Mouse (Mus musculus) inflammation-experienced regulatory T-cells, adult 6 months (primary cell): Measurements from ENCODE around the gene Zfp146. TPM values are rescaled to one million over a fixed set of nuclear protein-coding genes. Genes with fewer than 3 reads are reported as not detected.
"Not testable (repeated sequence)": the region's sequence is repeated elsewhere in the genome, so short reads cannot be mapped to it uniquely, and the experiment has no call there.

Source experiments
- ATAC-seq: one replicate; pipeline ENCODE4 v1.8.0; 2017
- polyA plus RNA-seq, 3 experiments: library from polyadenylated mRNA; unstranded; fragments of 100-300 nt; shearing (Covaris generic); gene quantifications; one replicate each; pipeline ENCODE4 v1.2.1; 2017

Gene Zfp146
- 10 to 100 TPM; 12.9 to 20.8 (median 13.5) TPM for polyA plus RNA-seq

- ATAC-seq, result peak; percentile 93
These were observed at the start of gene Zfp146 for GRCm38 (mm10) chr7:30169583-30170282. Zfp146 (minus strand) TSS chr7:30169750.

GRCm38 (mm10) chr7:30217277-30217676 is 47.7 kb upstream of the Zfp146 start:
- ATAC-seq, result no peak

DNA sequence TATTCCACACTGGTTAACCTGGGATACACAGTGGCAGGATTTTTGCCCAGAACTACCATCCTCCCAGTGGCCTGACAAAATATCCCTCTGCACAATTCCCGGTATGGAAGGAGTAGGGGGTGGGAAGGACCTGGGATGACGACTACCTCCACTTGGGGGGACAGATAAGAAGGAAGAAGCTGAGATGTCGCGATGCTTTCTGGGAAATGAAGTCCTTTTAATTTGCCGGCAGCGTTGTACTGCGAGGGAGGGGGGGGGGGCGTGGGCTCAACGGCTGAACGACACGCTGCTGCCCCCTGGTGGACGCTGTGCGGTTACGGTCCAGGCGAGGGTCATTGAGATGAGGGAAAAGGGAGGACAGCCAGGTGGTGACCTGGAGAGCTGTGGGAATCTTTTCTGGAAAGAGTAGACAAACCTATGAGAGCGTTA is 47.2 kb upstream of the Zfp146 start:
- peak; percentile 68 for ATAC-seq

GRCm38 (mm10) chr7:30215875-30216274 is 46.3 kb upstream of the Zfp146 start:
- no peak for ATAC-seq

GRCm38 (mm10) chr7:30213881-30214280 is 44.3 kb upstream of the Zfp146 start:
- ATAC-seq, result no peak

DNA sequence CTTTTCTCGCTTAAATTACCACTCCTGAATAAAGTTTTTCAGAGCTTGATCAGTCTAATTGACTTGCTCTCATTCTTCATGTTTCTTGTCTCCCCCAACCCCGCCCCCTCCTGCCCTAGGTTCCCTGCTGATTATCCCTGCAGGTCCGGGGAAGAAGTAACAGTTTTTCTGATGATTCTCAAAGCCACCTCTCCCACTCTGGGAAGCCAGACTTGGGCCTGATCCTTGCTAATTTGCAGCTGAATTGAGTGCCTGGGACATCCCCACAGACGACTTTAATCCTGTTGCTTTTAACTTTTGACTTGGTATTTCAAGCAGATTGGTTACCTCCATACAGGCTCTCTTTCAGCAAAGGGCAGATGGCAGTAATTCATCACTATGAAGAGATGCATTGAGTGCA is 41.5 kb upstream of the Zfp146 start:
- ATAC-seq, result no peak

DNA sequence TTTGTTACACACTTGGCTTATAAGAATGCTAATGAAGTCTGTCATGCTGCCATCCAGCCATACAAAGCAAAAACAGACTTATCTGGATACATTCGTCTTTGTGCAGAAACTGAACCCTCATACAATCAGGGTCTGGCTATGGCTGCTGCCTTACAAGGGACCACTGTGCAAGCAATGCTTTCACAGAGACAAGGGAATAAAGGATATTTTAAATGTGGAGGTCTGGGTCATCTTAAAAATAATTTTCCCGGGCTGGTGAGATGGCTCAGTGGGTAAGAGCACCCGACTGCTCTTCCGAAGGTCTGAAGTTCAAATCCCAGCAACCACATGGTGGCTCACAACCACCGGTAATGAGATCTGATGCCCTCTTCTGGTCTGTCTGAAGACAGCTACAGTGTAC is 36.8 kb upstream of the Zfp146 start:
- ATAC-seq, result not testable (repeated sequence)

DNA sequence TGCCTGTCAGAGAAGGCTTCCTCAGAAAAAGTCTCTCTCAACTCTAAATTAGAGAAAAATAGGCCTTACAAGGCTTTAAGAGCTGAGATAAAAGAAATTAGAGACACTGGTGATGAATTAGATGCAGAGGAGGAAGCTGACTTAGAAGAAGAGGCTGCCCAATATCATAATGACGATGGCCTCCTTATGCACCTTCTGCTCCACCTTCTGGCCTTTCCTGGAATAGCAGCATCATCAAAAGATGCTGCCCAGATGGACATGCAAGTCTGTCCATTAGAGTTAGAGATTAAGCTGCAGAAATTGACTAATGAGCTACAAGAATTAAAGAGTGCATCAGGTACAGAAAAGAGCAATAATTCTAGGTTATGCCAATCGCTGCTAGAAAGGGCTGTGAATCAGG is 35.8 kb upstream of the Zfp146 start:
- ATAC-seq, result peak; percentile 75

GRCm38 (mm10) chr7:30204380-30204779 is 34.8 kb upstream of the Zfp146 start:
- ATAC-seq, result no peak

GRCm38 (mm10) chr7:30202895-30203690 is 33.5 kb upstream of the Zfp146 start:
- no peak for ATAC-seq

GRCm38 (mm10) chr7:30200661-30201060 is 31.1 kb upstream of the Zfp146 start:
- ATAC-seq, result not testable (repeated sequence)

- no peak for ATAC-seq
These were observed 30.6 kb upstream of the Zfp146 start for GRCm38 (mm10) chr7:30200200-30200599.

DNA sequence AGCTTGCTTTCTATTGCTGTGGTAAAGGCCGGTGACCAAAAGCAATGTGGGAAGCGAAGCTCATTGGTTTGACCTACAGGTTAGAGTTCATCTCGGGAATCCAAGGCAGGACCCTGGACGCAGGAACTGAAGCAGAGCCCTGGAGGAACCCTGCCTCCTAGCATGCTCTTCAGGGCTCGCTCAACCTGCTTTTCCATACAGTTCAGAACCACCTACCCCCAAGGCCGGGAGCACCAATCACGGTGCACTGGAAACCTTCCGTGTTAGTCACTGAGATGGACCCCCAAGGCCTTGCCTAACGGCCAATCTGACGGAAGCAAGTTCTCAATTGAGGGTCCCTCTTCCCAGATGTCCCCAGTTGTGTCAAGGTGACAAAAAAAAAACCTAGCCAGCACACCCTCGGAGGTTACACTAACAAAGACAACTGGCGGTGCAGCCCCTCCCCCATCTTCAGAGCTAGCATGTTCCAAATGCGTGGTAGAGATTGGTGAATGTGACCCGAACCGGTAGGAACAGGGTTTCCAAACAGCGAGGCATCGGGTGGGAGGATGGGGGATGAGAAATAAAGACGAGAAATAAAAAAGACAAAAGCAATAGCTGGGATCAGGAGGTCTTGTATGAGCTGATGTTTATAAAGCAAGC is 30.1 kb upstream of the Zfp146 start:
- no peak for ATAC-seq

- ATAC-seq, result peak; percentile 50
These were observed 29.0 kb upstream of the Zfp146 start, which contains the start of gene Capns1 for GRCm38 (mm10) chr7:30198481-30198971. Capns1 (minus strand) TSS chr7:30198811.

- no peak for ATAC-seq
These were observed 28.1 kb upstream of the Zfp146 start for GRCm38 (mm10) chr7:30197592-30198129.

- ATAC-seq, result no peak
These were observed 26.6 kb upstream of the Zfp146 start for GRCm38 (mm10) chr7:30196171-30196570.

DNA sequence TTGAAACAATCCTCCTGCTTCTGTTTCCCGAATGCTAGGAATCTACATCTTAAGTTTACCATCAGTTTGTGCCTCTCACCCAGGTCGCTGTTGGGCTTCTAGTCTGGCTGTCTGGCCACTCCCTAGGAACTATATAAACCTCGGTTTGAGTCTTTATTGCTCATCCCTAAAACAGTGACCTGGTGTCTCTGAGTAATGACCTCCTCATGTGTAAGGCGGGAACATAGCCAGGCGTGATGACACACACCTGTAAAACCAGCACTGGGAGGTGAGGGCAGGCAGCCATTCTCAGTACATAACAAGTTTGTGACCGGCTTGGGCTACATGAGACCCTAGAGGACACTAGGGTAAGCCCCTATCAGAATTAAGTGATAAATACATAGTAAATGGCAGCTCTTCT is 25.9 kb upstream of the Zfp146 start:
- no peak for ATAC-seq

GRCm38 (mm10) chr7:30194884-30195283 is 25.3 kb upstream of the Zfp146 start:
- ATAC-seq, result peak; percentile 87

DNA sequence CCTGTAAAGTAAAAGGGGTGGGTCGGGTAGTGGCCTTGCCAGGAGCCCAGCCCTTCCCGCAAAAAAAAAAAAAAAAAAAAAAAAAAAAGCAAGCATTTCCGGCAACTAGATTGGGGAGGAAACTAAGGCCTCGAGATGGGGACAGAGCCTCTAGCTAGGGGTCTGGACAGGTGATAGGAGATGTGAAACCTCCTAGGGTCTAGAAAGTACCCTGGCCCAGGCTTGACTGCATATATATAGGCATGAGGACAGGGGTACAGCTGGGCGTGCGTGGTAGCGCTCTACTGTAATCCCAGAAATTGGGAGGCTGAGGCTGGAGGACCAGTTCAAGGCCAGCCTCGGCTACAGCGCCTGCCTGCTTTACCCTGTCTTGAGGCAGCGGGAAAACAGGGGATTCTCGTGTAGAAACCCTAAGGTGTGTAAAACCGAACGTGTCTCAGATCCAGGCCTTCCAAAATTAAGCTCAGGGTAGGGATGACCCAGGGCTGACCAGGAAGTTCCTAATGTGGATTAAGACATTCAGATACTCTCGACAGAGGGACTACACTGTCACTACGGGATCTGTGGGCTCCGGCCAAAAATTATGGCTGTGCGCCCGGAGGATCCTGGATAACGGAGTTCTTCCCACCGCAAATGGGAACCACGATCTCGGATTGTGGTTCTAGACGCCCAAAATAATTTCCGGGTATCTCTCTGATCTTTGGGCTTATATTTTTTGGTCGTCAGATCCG is 24.7 kb upstream of the Zfp146 start:
- peak; percentile 49 for ATAC-seq

DNA sequence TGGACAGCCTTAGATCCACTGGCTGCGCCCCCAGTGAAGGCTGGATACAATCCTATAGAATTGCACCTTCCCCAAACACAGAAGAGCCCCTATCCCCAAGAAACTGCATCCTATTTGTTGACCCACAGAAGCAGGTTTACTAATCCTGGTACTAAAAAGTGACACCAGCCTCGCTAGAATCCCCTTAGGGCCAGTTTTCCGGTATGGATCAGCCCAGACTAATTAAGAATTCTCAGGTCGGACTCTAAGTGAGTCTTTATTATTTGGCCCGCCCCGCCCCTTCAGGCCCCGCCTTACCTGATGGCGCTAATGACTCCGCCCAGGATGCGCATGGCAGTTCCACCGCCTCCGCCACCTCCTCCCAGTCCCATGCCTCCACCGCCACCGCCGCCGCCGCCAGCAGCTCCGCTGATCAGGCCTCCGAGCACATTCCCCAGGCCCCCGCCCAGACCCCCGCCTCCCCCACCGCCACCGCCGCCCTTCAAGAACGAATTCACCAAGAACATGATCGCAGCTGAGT is 24.1 kb upstream of the Zfp146 start:
- peak; percentile 55 for ATAC-seq

DNA sequence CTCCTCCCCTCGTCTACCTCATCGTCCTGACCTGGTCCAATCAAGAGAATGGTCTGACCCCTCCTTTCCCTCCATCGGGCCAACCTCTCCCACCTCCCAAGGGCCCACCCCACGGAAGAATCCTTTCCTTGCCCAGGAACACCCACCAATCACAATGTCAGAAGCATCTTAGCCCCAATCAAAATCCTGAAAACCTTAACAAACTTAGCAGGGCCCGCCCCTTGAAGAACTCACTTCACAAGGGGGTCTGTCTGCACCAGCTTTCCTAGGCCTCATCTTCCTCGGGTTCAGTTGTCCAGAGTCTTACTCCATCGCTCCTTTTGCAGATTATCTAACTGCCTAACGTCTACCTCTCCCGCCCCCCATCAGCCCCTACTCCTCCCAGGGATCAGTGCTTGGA is 23.5 kb upstream of the Zfp146 start:
- no peak for ATAC-seq

DNA sequence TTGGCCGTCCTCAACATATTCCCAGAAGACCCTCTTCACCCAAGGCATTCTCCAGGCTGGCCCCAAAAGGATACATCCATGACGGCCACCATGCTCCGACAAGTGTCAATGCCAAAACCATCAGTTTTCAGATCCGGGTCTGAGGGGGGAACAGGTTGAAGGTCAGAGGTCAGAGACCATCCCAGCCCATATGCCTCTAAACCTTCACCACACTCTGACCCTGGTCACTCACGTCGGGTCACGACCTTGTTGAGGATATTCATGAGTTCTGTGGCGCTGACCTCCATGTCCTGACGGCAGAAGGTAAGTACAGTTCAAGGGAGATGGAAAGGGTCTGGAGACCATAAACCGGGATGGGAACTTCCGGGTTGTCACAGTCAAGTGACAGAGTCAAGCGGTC is 22.5 kb upstream of the Zfp146 start:
- ATAC-seq, result no peak
